Comparison of ENCODE assay signal across 20 mouse cellular contexts in genomic region chr12:109517764-109518163, GRCm38 (mm10).
DNase-seq lines count a peak whose midpoint lies in the region; ATAC-seq and TF ChIP-seq lines count a peak whose summit lies in the region.
"Had no signal": no experiment of that assay in that cellular context is flagged by ENCODE, and none has a peak within 500 bp of the region (broad histone marks: within the 10 kb centered on the region; RNA-seq: fewer than 3 reads in every experiment).

No protein-coding gene starts in this region.

- H3K9ac ChIP-seq in midbrain, embryonic 11.5 days (ENCODE audit: low read length) = no peak overlapping the region
- H3K9ac ChIP-seq in intestine, embryonic 16.5 days (ENCODE audit: low read depth, low read length) = no peak overlapping the region
- no peak overlapping the region for H3K9ac ChIP-seq in stomach, embryonic 15.5 days
- H3K9ac ChIP-seq: kidney, embryonic 15.5 days had no signal

- no peak for ATAC-seq in midbrain, embryonic 11.5 days (ENCODE audit: low FRiP score)
- no peak for ATAC-seq in intestine, embryonic 16.5 days
- no peak for ATAC-seq in stomach, embryonic 15.5 days (ENCODE audit: insufficient read depth, low FRiP score, low read depth)
- no peak for ATAC-seq in megakaryocyte-erythroid progenitor cell, adult 5-6 weeks (replicated peaks; ENCODE audit: low FRiP score, low TSS enrichment, poor library complexity, severe bottlenecking)
- ATAC-seq: activated CD4-positive, CD25-positive, alpha-beta regulatory T cell, adult 4 months; CD4-positive, CD25-positive, alpha-beta regulatory T cell, adult 4 months; forebrain, embryonic 14.5 days; inflammation-experienced regulatory T-cells, adult 6 months had no signal

- WGBS in midbrain, embryonic 10.5 days = 53% methylated on average over 7 of the region's 7 CpGs
- 51% methylated on average over 7 of the region's 7 CpGs for WGBS in midbrain, embryonic 11.5 days
- 60% methylated on average over 7 of the region's 7 CpGs for WGBS in intestine, embryonic 16.5 days
- WGBS in stomach, embryonic 15.5 days = 57% methylated on average over 7 of the region's 7 CpGs

- H3K36me3 ChIP-seq in midbrain, embryonic 10.5 days = no peaks in the 10 kb centered on the region
- H3K36me3 ChIP-seq in midbrain, embryonic 11.5 days (ENCODE audit: control insufficient read depth, insufficient read depth, low read length) = no peaks in the 10 kb centered on the region
- H3K36me3 ChIP-seq in intestine, embryonic 16.5 days (ENCODE audit: control insufficient read depth, insufficient read depth, low read length) = no peaks in the 10 kb centered on the region
- no peaks in the 10 kb centered on the region for H3K36me3 ChIP-seq in stomach, embryonic 15.5 days
- H3K36me3 ChIP-seq: kidney, embryonic 15.5 days had no signal

- intact Hi-C loops in gastrocnemius, adult 2 months (cut with DNase I) = no loop called here

- no peak overlapping the region for H3K27ac ChIP-seq in gastrocnemius, adult 2 months
- H3K27ac ChIP-seq in midbrain, embryonic 10.5 days (replicated peaks) = peak overlapping the region; percentile 74
- no peak overlapping the region for H3K27ac ChIP-seq in midbrain, embryonic 11.5 days (ENCODE audit: low read depth, low read length)
- peak overlapping the region; percentile 16; the same call in 1 of the 2 replicates for H3K27ac ChIP-seq in intestine, embryonic 16.5 days (ENCODE audit: low read length)
- H3K27ac ChIP-seq in stomach, embryonic 15.5 days = 0 out of 2 replicates have a peak overlapping the region, but pooled peaks have one; percentile 6
- H3K27ac ChIP-seq: kidney, embryonic 15.5 days had no signal

- TF ChIP-seq CTCF in gastrocnemius, adult 2 months (IDR thresholded peaks at IDR 0.05) = no peak

- peak; percentile 18 for DNase-seq in gastrocnemius, adult 2 months
- no peak for DNase-seq in gastrocnemius, adult 18-20 months (ENCODE audit: low spot score)
- no peak for DNase-seq in midbrain, embryonic 10.5 days (ENCODE audit: low spot score)
- no peak for DNase-seq in midbrain, embryonic 11.5 days (ENCODE audit: low spot score, missing footprints)
- DNase-seq in frontal cortex, postnatal 36 days (ENCODE audit: low spot score in 2 of 2) = no peak
- DNase-seq: adrenal gland, postnatal 14 days; cerebellum, postnatal 10 days; heart, adult 11 months; lung, adult 18-20 months; lung, postnatal 14 days; retina, postnatal 1 day; thymus, adult 2 months had no signal

- H3K9me3 ChIP-seq in midbrain, embryonic 10.5 days (replicated peaks) = no peaks in the 10 kb centered on the region
- no peaks in the 10 kb centered on the region for H3K9me3 ChIP-seq in midbrain, embryonic 11.5 days (ENCODE audit: control insufficient read depth, low read length)
- H3K9me3 ChIP-seq in intestine, embryonic 16.5 days (ENCODE audit: control insufficient read depth, low read length) = no peaks in the 10 kb centered on the region
- H3K9me3 ChIP-seq in stomach, embryonic 15.5 days = no peaks in the 10 kb centered on the region
- H3K9me3 ChIP-seq: kidney, embryonic 15.5 days had no signal

- H3K4me1 ChIP-seq in midbrain, embryonic 10.5 days = peaks cover 67% of the 10 kb centered on the region
- peaks cover 19% of the 10 kb centered on the region; the same call in 1 of the 2 replicates for H3K4me1 ChIP-seq in midbrain, embryonic 11.5 days (ENCODE audit: control insufficient read depth, insufficient read depth, low read length)
- peaks cover 23% of the 10 kb centered on the region for H3K4me1 ChIP-seq in intestine, embryonic 16.5 days (ENCODE audit: control insufficient read depth, insufficient read depth, low read length)
- H3K4me1 ChIP-seq in stomach, embryonic 15.5 days = peaks cover 20% of the 10 kb centered on the region; the same call in 1 of the 2 replicates

- H3K4me3 ChIP-seq in gastrocnemius, adult 2 months = no peak overlapping the region
- no peak overlapping the region for H3K4me3 ChIP-seq in midbrain, embryonic 10.5 days
- H3K4me3 ChIP-seq in midbrain, embryonic 11.5 days (ENCODE audit: low read depth, low read length) = no peak overlapping the region
- H3K4me3 ChIP-seq in intestine, embryonic 16.5 days (ENCODE audit: low read length) = no peak overlapping the region
- no peak overlapping the region for H3K4me3 ChIP-seq in stomach, embryonic 15.5 days (replicated peaks)
- H3K4me3 ChIP-seq: kidney, embryonic 15.5 days had no signal

- H3K27me3 ChIP-seq in midbrain, embryonic 10.5 days (ENCODE audit: low read depth, poor library complexity, severe bottlenecking) = peaks cover 50% of the 10 kb centered on the region
- peaks cover 2% of the 10 kb centered on the region; the same call in 1 of the 2 replicates for H3K27me3 ChIP-seq in midbrain, embryonic 11.5 days (ENCODE audit: control insufficient read depth, insufficient read depth, low read length)
- no peaks in the 10 kb centered on the region for H3K27me3 ChIP-seq in intestine, embryonic 16.5 days (replicated peaks; ENCODE audit: control insufficient read depth, insufficient read depth, low read length)
- no peaks in the 10 kb centered on the region for H3K27me3 ChIP-seq in stomach, embryonic 15.5 days (replicated peaks)
- H3K27me3 ChIP-seq: kidney, embryonic 15.5 days had no signal

- H3K4me2 ChIP-seq in midbrain, embryonic 11.5 days = no peak overlapping the region
- no peak overlapping the region for H3K4me2 ChIP-seq in intestine, embryonic 16.5 days (ENCODE audit: low read depth, low read length)
- no peak overlapping the region for H3K4me2 ChIP-seq in stomach, embryonic 15.5 days
- H3K4me2 ChIP-seq: kidney, embryonic 15.5 days had no signal

Comparison
In these comparisons a context has a peak if more than half of its experiments do, and no peak if none do; other contexts are left out.
1. H3K27ac ChIP-seq: peak in midbrain, embryonic 10.5 days (single experiment), intestine, embryonic 16.5 days (single experiment) and stomach, embryonic 15.5 days (single experiment); none in gastrocnemius, adult 2 months (single experiment) and midbrain, embryonic 11.5 days (single experiment).